Mouse (Mus musculus): ENCODE data around the gene Nhp2. TPM values are rescaled to one million over a fixed set of nuclear protein-coding genes. Genes with fewer than 3 reads are reported as not detected.
"Not testable (repeated sequence)": the region's sequence is repeated elsewhere in the genome, so short reads cannot be mapped to it uniquely, and the experiment has no call there.

Gene Nhp2
- total RNA-seq, 2 experiments from 2014 or later = 64.2 to 67.9 TPM

DNA sequence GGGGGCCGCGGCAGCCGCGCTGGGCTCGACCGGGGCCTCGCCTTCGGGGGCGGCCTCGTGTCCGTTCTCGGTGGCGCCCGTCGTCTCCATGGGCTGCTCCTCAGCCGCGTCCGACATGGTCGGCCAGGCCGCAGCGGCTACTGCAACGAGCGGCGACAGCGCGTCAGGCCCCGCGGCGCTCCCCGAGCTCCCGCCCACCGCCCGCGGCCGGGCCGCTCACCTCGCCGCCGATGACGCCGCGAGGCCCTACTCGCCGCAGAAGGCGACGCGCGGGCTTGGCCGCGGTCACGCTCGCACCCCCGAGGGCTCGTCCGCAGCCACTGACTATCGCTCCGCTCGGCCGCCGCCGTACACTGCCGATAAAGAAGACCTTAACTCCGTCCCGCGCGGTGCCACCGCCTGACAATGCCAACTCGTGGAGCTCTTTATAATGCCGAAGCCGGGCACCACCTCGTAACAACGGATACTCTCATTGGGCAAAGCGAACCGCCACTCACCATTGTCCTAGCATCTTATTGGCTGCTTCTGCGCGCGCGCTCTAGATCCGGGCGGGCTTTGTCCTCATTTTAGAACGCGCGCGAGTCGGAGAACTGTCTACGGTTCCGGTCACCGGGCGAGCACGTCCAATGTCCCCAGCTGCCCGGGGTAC lies 13.0 kb upstream of the Nhp2 start, which contains the start of gene Hnrnpab:
Hnrnpab (minus strand) TSS at position 401 of the 649 bp plus-strand sequence.
- DNase-seq = peak; percentile 97

DNA sequence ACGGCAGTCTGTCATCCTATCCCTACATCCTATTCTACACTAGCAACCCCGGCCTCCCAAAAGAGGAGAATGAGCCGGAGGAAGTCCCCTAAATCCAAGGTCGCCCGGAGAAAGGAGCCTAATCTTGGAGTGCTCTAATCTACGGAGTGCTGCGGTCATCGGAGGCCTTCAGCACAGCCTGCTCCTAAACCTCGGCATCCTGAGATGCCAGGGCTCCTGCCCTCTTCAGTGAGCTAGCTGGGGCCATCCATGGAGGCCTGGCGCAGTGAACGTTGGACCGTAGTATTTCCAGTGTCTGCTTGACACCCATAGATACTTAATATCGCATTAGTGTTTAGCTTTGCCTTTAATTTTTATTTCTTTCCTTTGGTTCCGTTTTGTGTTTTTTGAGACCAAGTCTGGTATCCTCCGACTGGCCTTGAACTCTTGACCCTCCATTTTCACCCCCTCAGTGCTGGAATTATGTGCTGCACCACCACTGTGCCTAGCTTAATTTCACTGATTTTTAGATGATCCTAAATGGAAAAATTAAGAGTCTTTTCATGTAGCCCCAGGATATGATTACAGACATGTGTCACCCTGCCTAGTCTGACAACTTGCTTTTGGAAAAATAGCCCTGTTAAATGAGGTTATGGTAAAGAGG lies 12.3 kb upstream of the Nhp2 start:
- no peak for DNase-seq

DNA sequence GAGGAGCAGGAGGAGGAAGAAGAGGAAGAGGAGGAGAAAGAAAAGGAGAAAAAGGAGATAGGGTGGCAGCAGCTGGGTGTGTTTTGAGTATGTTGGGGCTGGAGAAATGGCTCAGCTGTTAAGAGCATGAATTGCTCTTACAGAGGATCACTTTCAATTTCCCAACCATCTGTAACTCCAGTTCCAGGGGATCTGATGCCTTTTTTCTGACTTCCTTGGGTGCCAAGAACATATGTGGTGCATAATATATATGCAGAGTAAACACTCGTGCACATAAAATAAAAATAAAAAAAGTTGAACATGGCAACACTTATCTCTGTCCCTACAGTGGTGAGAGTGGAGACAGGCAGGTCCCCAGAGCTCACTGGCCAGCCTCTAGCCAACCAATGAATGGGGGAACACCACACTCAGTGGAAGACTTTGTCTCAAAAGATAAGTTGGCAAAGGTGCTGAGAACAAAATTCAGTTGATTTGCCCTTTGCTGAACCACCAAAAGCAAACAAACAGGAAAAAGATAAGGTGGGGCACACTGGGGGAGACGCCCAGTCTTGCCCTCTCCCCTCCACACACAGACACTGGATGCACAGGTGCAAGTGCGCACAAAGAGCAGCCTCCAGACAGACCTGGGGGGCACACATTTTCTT lies 10.1 kb upstream of the Nhp2 start:
- DNase-seq = no peak

DNA sequence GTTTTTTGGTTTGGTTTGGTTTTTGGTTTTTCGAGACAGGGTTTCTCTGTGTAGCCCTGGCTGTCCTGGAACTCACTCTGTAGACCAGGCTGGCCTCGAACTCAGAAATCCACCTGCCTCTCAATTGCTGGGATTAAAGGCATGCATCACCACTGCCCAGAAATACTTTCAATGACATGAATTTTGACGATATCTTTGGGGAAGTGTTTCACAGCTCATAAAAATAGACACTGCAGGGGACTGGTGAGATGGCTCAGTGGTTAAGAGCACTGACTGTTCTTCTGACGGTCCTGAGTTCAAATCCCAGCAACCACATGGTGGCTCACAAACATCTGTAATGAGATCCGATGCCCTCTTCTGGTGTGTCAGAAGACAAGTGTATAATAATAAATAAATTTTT lies 9.6 kb upstream of the Nhp2 start:
- DNase-seq = not testable (repeated sequence)

DNA sequence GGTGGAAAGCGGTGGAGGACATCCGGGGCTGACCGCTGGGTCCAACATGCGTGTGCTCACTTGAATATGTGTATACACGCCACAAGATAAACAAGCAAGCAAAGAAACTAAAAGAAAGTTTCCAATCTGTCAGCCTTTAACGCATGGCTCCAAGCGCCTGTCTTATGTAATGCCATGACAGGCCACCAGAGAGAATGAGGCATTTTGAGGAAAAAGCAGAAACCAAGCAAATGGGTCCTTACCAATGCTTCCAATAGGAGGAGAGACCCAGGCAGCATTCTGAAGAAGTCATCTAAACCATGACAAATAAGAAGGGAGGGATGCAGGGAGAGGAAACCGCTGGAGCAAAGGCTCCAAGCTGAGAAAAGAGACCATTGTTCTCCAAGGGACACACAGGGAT lies 5.3 kb upstream of the Nhp2 start:
- no peak for DNase-seq

DNA sequence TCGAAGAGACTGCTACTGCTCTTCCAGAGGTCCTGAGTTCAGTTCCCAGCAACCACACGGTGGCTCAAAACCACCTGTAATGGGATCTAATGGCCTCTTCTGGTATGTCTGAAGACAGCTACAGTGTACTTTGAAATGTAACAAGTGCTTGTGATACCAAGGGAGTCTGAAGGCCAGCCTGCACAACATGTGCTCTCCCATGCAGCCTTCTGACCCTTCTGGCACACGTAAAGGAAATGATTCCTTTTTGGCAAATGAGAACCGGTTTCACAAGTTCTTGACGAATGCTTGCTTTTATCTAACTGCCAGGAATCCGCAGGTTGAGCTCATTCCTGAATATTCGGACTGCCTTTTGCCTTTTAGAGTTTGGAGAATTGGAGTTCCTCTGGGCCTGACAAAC lies 4.4 kb upstream of the Nhp2 start:
- DNase-seq = no peak

DNA sequence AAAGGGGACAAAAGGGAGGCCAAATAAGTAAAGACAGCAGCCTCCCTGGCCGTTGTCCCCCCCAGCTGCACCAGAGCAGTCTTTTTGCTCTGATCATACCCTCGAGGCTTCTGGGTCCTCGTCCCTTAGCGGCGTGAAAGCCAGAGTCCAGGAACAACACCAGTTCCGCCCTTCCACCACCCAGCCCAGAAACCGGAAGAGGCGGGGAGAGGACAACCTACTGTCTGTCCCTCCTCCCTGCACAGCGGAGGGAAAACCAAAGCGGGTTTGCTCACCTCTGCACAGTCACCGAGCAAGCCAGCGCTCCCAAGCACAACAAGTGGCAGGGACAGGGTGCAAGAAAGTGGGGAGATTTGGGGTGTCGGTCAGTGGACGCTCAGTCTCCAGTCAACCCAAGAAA lies 3.9 kb upstream of the Nhp2 start:
- DNase-seq = peak; percentile 87

DNA sequence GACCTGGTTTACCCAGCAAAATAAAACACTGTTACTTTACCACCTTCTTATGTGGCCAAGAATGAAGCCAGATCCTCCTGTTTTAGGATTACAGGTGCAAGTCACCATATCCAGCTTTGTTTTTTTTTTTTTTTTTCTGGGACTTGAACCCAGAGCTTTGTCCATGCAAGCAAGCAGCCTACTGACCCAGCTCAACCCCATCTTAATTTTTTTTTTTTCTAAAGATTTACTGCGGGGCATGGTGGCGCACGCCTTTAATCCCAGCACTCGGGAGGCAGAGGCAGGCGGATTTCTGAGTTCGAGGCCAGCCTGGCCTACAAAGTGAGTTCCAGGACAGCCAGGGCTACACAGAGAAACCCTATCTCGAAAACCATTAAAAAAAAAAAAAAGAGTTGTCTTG lies 3.4 kb upstream of the Nhp2 start:
- not testable (repeated sequence) for DNase-seq

DNA sequence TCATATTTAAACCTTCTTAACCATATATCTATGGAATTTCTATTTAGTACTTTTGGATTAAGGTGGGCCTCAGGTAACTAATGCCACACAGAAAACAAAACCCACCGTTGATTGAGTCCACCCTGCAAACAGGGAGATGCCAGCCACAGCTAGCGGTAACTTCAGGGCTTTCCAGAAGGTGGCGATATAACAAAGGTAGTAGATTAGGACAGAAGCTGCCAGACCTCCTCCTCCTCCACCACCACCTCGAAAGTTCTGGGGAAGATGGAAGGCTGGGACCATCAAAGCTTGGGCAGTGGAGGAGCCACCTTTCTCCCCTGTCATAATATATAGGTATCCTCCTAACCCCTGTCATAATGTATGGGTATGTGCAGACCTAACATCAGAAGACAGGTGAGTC lies 1.8 kb upstream of the Nhp2 start:
- DNase-seq = peak; percentile 82

DNA sequence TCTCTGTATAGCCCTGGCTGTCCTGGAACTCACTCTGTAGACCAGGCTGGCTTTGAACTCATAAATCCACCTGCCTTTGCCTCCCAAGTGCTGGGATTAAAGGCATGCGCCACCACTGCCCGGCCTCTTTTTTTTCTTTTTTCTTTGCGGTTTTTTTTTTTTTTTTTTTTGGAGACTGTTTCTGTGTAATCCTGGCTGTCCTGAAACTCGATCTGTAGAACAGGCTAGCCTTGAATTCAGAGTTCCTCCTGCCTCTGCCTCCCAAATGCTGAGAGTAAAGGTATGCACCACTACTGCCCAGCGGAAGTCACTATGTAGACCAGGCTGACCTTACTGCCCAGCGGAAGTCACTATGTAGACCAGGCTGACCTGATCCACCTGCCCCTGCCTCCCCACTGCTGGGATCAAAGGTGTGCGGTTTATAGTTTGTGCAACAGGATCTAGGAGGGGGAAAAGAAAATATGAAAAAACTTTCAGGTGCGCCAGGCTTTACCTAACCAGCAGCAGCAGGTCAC lies 584 bp upstream of the Nhp2 start:
- no peak for DNase-seq

DNA sequence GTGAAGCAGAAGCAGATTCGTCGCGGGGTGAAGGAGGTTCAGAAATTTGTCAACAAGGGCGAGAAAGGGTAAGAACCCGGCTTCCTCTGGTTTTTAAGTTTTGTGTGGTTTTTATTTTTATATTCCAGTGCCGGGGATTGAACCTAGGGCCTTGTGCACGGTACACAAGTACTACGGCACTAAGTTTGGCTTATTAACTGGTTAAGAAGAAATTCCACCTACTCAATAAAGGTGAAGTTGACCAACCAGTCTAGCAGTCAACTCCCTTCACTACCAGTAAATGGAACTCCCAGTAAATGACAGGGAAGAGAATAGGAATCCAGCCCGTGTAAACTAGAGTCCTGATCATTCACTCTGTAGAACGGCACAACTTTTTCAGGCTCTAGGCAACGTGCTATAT lies 549 bp downstream of the Nhp2 start:
- no peak for DNase-seq

DNA sequence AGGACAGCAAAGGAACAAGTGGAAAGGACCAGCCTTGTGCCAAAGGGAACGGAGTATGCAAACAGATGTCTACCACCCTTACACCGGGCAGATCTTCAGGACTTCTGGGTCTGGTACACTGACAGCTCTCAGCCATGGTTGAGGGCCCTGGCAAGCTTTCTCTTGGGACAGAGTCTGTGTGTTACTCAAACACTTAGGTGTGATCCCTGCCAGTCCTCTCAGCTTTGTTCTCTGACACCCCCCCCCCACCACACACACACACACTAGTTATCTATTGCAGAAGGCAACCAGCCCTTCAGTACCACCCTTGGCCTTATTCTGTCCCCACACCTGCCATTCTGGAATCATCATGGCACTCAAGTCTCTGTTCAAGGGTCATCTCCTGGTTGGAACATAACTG lies 2.2 kb downstream of the Nhp2 start:
- no peak for DNase-seq

DNA sequence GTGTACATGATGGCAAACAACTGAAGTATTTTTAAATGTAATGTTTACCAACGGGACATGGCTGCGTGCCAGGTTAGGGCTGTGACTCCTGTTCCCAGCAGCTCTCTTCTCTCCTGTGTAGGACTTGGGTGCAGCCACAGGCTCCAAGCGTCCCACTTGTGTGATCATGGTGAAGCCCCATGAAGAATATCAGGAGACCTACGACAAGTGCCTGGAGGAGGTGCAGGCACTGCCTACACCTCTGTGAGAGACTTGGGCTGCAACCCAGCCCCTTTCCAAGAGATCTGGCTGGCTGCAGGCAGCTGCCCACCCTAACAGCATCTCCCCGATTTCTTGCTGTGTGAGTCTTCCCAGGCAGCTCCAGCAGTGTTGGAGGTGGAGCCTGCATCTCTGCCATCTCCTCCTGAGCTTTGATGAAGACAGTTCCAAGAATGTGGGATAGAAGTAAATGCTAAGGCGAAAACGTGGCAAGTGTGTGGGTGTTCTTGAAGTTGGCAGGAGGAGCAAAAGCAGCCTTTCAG lies 3.5 kb downstream of the Nhp2 start:
- DNase-seq = no peak

DNA sequence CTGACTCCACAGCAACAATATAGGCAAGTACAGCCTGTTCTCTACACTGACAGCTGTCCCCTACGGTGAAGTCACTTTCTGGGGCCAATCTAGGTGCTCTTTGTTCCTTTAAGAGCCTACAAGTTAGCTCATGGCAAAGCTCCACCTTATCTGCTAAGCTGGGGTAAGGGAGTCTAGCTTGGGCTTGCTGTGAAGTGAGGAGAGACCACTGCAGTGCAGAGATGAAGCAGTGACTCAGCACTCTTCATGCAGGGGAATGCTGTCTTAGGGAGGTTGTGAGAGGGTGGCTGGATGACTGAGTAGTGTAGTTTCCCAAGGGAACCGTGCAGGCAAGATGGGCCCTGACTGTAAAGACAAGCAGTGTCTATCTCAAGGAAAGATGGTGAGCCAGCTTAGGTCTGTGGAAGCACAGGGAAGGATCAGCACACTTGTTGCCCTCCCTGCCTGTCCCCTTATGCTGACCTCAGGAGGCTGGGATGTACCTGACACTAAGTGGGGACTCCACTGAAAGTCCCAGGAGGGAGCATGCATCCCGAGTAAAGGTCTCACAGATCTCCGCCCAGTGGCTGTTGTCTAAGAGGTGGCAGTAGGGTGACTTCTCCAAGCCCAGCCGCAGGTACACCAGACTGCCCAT lies 5.8 kb downstream of the Nhp2 start:
- DNase-seq = no peak

DNA sequence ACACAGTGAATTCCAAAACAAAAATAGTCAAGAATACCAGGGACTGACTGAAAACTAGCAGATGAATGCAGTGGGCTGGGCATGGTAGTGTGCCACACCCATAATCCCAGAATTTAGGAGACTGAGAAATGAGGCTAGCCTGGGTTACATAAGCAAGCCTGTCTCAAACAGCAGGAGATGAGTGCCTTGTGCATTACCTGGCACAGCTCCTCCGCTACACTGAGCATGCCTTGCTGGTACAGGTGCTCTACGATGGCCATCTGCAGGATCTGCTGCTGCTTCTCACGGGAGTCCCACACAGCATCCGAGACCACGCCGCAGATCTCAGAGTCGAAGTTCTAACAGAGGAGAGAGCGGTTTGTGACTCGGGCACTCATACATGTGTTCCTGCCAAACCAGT lies 7.9 kb downstream of the Nhp2 start:
- DNase-seq = no peak

DNA sequence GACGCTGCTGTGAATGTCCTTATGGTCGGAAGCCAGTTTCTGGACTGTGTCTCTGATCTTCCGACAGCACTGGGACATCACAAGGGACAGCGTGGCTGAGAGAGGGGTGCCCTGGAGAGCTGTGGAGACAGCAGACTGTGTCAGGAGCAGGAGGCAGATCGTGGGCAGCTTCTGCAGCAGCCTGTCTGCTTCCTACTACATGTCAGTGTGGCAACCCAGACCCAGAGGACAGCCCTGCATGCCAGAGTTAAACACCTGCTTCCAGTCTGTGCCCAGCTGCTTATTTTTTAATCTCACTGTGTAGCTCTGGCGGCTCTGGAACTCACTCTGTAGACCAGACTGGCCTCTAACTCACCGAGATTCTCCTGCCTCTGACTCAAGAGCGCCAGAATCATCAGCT lies 8.4 kb downstream of the Nhp2 start:
- no peak for DNase-seq

DNA sequence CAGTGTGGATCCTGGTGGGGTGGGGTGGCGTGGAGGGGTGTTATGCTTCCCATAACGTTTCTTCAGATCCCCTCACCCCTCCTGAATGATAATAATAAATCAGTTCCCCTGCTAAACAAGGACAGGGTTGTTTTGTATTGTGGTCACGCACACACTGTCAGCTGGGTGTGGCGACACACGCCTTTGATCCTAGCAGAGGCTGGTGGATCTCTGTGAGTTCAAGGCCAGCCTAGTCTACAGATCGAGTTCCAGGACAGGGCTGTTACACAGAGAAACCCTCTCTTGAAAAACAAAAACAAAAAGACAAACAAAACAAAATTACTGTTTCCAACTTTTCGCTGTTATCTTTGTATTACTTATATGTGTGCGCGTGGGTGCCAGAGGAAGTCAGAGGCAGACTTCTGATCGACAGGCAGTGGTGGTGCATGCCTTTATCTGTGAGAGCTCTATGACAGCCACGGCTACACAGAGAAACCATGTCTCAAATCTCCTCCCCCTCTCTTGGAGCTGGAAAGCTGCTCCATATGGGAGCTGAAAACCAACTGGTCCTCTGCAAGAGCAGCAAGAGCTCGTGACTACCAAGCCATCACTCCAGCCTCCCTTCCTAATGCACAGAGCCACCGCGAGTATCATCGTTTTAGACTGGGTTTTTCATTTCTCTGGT lies 10.2 kb downstream of the Nhp2 start:
- no peak for DNase-seq

DNA sequence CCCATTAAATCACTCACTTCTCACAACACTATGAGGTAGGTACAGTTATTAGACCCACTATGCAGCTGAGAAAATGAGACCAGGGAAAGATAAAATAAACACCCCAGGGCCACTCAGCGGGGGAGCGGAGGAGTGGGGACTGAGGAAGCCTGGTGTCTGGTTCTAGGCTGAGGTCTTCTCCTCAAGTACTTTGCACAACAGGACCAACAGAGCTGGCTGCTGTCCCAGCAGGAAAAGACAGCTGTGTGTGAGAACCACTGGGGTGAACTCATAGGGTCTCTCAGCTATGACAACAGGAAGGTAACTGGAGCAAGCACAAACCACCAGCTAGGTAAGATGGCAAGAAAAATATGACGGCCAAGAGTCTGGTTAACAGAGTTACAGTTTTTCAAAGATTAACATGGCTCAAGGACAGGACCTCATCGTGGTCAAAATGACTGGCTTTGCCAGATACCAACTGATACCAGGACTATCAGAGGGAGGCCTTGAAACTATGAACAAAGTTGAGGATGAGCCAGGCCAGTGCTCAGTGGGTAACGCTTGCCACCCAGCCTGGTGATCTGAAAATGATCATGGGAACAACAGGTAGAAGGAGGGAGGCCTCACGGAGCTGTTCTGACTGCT lies 12.7 kb downstream of the Nhp2 start:
- peak; percentile 26 for DNase-seq

DNA sequence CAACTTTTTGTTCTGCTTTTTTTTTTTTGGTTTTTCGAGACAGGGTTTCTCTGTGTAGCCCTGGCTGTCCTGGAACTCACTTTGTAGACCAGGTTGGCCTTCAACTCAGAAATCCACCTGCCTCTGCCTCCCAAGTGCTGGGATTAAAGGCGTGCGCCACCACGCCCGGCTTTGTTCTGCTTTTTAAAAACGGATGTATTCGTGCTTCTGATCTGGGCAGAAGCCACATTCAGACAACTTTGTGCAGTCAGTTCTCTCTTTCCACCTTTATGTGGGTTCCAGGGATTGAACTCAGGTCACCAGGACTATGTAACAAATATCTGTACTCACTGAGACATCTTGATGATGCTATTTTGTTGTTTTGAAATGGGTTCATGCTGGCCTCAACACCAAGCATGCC lies 13.7 kb downstream of the Nhp2 start:
- DNase-seq = not testable (repeated sequence)

DNA sequence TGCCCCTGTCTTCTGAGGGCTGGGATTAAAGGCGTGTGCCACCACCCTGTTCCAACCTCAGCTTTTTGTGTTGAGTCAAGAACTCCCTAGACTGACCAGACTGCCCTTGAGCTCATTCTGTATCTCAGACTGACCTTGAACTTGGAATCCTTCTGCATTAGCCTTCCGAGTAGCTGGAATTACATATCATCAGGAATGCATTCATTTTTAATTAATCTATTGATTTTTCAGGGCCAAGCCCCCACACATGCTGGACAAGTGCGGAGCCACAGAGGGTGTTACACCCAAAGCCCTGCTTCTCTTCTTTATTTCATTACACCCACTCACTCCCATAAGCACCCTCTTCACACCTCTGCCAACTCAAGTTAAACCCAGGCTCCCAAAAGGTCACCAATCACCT lies 14.2 kb downstream of the Nhp2 start:
- DNase-seq = no peak

DNA sequence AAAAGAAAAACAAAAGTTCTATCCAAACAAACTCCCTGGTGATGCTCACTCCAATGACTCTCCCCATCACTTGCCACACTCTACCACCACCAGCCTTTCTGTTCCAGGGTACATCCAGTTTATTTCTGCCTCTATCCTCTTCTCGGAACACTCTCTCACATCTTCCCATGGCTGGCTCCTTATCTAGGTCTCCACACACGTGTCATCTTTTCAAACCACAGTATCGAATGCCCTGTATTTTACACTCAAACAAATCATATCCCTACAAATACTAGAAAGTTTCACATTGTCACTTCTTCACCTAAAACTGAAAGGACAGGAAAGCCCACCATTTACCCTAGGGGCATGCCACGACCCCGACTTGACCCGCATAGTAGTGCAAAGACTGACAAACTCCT lies 15.6 kb downstream of the Nhp2 start:
- no peak for DNase-seq

Data from adrenal gland, postnatal 10 days (tissue).